Mouse (Mus musculus) MEL (cell line): Measurements from ENCODE around the gene Arl3. TPM values are rescaled to one million over a fixed set of nuclear protein-coding genes. Genes with fewer than 3 reads are reported as not detected.

Experiments
- DNase-seq: peaks from one replicate; pipeline ENCODE4 v3.0.0; 2011; ENCODE audit warnings: low read depth, low spot score
- H3K27ac ChIP-seq: 2 replicates; pipeline ENCODE4 v1.5.1; 2012; ENCODE audit warnings: low read depth, mild to moderate bottlenecking, control low read depth, low read length, moderate library complexity; ENCODE audit not compliant: control insufficient read depth
- H3K27me3 ChIP-seq, 2 experiments: fragments of 150-350 bp in 1 of 2; sonication (generic) in 1 of 2; 2 replicates each; pipeline ENCODE4 v1.6.1; 2012; ENCODE audit warnings: low read length in 2 of 2, mild to moderate bottlenecking in 2 of 2, improper control_type of control experiment in 1 of 2, moderate library complexity in 1 of 2; ENCODE audit not compliant: insufficient read depth in 2 of 2, control insufficient read depth in 1 of 2
- H3K36me3 ChIP-seq, 2 experiments: 2 replicates each; pipeline ENCODE4 v1.6.1; 2012 to 2014; ENCODE audit warnings: low read length in 2 of 2, improper control_type of control experiment in 1 of 2, inconsistent platforms in 1 of 2, mild to moderate bottlenecking in 1 of 2; ENCODE audit not compliant: insufficient read depth in 2 of 2, control insufficient read depth in 1 of 2
- H3K4me1 ChIP-seq, 2 experiments: fragments of 150-350 bp in 1 of 2; sonication (generic) in 1 of 2; 2 replicates each; pipeline ENCODE4 v1.6.1; 2012; ENCODE audit warnings: low read length in 2 of 2, improper control_type of control experiment in 1 of 2, mild to moderate bottlenecking in 1 of 2; ENCODE audit not compliant: insufficient read depth in 2 of 2, control insufficient read depth in 1 of 2
- H3K4me3 ChIP-seq, 2 experiments: fragments of 150-350 bp in 1 of 2; sonication (generic) in 1 of 2; 2 replicates each; pipeline ENCODE4 v1.5.1; 2012; ENCODE audit warnings: low read depth in 2 of 2, low read length in 2 of 2, mild to moderate bottlenecking in 2 of 2, moderate library complexity in 2 of 2, control low read depth in 1 of 2, improper control_type of control experiment in 1 of 2; ENCODE audit not compliant: control insufficient read depth in 1 of 2, insufficient read depth in 1 of 2
- H3K79me2 ChIP-seq: 2 replicates; pipeline ENCODE4 v1.6.1; 2012; ENCODE audit warnings: mild to moderate bottlenecking, low read length, moderate library complexity; ENCODE audit not compliant: control insufficient read depth, poor library complexity, insufficient read depth
- H3K9ac ChIP-seq: 2 replicates; pipeline ENCODE4 v1.6.1; 2012; ENCODE audit warnings: low read depth, mild to moderate bottlenecking, control low read depth, low read length, moderate library complexity; ENCODE audit not compliant: control insufficient read depth, poor library complexity, severe bottlenecking
- H3K9me3 ChIP-seq: fragments of 150-350 bp; sonication (generic); replicated peaks from 2 replicates; pipeline ENCODE4 v1.6.1; 2012; ENCODE audit warnings: mild to moderate bottlenecking, low read length, improper control_type of control experiment, moderate library complexity; ENCODE audit not compliant: insufficient read depth
- CHD1 ChIP-seq: IDR thresholded peaks from 2 replicates; pipeline ENCODE4 v1.6.1; 2012; ENCODE audit warnings: low read depth, mild to moderate bottlenecking, inconsistent platforms, low read length, improper control_type of control experiment
- CHD2 ChIP-seq: IDR thresholded peaks from 2 replicates; pipeline ENCODE4 v1.6.1; 2011; ENCODE audit warnings: low read length, improper control_type of control experiment
- E2F4 ChIP-seq: IDR thresholded peaks from 2 replicates; pipeline ENCODE4 v1.6.1; 2011; ENCODE audit warnings: low read depth, low read length, improper control_type of control experiment, borderline replicate concordance
- ELF1 ChIP-seq: IDR thresholded peaks from 2 replicates; pipeline ENCODE4 v1.6.1; 2014; ENCODE audit warnings: low read depth, mild to moderate bottlenecking, inconsistent platforms, low read length, improper control_type of control experiment, moderate library complexity
- GABPA ChIP-seq: IDR thresholded peaks from 2 replicates; pipeline ENCODE4 v1.6.1; 2012; ENCODE audit warnings: low read depth, mild to moderate bottlenecking, inconsistent platforms, low read length, improper control_type of control experiment, moderate library complexity
- GATA1 ChIP-seq: IDR thresholded peaks from 2 replicates; pipeline ENCODE4 v1.6.1; 2011; ENCODE audit warnings: low read depth, low read length, improper control_type of control experiment
- HCFC1 ChIP-seq: IDR thresholded peaks from 2 replicates; pipeline ENCODE4 v1.6.1; 2012; ENCODE audit warnings: low read depth, mild to moderate bottlenecking, inconsistent platforms, low read length, improper control_type of control experiment, moderate library complexity
- KAT2A ChIP-seq: conservative IDR thresholded peaks from 2 replicates; pipeline ENCODE4 v1.6.1; 2012; ENCODE audit warnings: low read depth, low read length, improper control_type of control experiment, inconsistent platforms
- MAFK ChIP-seq: IDR thresholded peaks from 2 replicates; pipeline ENCODE4 v1.6.1; 2011; ENCODE audit warnings: low read depth, mild to moderate bottlenecking, low read length, improper control_type of control experiment, borderline replicate concordance
- MAX ChIP-seq: IDR thresholded peaks from 2 replicates; pipeline ENCODE4 v1.6.1; 2011; ENCODE audit warnings: low read length, improper control_type of control experiment
- MEF2A ChIP-seq: IDR thresholded peaks from 2 replicates; pipeline ENCODE4 v1.6.1; 2014; ENCODE audit warnings: low read depth, mild to moderate bottlenecking, inconsistent platforms, low read length, improper control_type of control experiment; ENCODE audit not compliant: poor library complexity, insufficient replicate concordance, severe bottlenecking; ENCODE audit errors: extremely low read depth
- MYB ChIP-seq: IDR thresholded peaks from 2 replicates; pipeline ENCODE4 v1.6.1; 2011; ENCODE audit warnings: mild to moderate bottlenecking, low read depth, low read length, improper control_type of control experiment
- NELFE ChIP-seq: IDR thresholded peaks from 2 replicates; pipeline ENCODE4 v1.6.1; 2011; ENCODE audit warnings: low read depth, low read length, improper control_type of control experiment
- NRF1 ChIP-seq: IDR thresholded peaks from 2 replicates; pipeline ENCODE4 v1.6.1; 2014; ENCODE audit warnings: low read depth, mild to moderate bottlenecking, inconsistent platforms, low read length, improper control_type of control experiment, moderate library complexity; ENCODE audit not compliant: poor library complexity, insufficient read depth, severe bottlenecking
- POLR2A ChIP-seq, 2 experiments: IDR thresholded peaks; 2 replicates each; pipeline ENCODE4 v1.6.1; 2011 to 2012; ENCODE audit warnings: low read length in 2 of 2, mild to moderate bottlenecking in 2 of 2, control low read depth in 1 of 2, improper control_type of control experiment in 1 of 2, low read depth in 1 of 2, moderate library complexity in 1 of 2; ENCODE audit not compliant: control insufficient read depth in 1 of 2, insufficient read depth in 1 of 2, poor library complexity in 1 of 2
- RAD21 ChIP-seq: IDR thresholded peaks from 2 replicates; pipeline ENCODE4 v1.6.1; 2011; ENCODE audit warnings: mild to moderate bottlenecking, low read depth, low read length, improper control_type of control experiment
- SMC3 ChIP-seq: IDR thresholded peaks from 2 replicates; pipeline ENCODE4 v1.6.1; 2011; ENCODE audit warnings: low read depth, low read length, improper control_type of control experiment
- TBP ChIP-seq: IDR thresholded peaks from 2 replicates; pipeline ENCODE4 v1.8.0; 2011; ENCODE audit warnings: low read depth, low read length, improper control_type of control experiment
- TCF12 ChIP-seq: IDR thresholded peaks from 2 replicates; pipeline ENCODE4 v1.6.1; 2014; ENCODE audit warnings: low read depth, mild to moderate bottlenecking, inconsistent platforms, low read length, improper control_type of control experiment, moderate library complexity
- UBTF ChIP-seq: IDR thresholded peaks from 2 replicates; pipeline ENCODE4 v1.6.1; 2012; ENCODE audit warnings: low read depth, mild to moderate bottlenecking, inconsistent platforms, low read length, improper control_type of control experiment, moderate library complexity, borderline replicate concordance; ENCODE audit not compliant: insufficient read depth
- USF1 ChIP-seq: IDR thresholded peaks from 2 replicates; pipeline ENCODE4 v1.6.1; 2014; ENCODE audit warnings: low read depth, mild to moderate bottlenecking, inconsistent platforms, low read length, improper control_type of control experiment, moderate library complexity
- USF2 ChIP-seq, 2 experiments: IDR thresholded peaks; 2 replicates each; pipeline ENCODE4 v1.6.1; 2011 to 2012; ENCODE audit warnings: improper control_type of control experiment in 2 of 2, low read length in 2 of 2, borderline replicate concordance in 1 of 2, inconsistent platforms in 1 of 2, low read depth in 1 of 2, mild to moderate bottlenecking in 1 of 2; ENCODE audit not compliant: insufficient read depth in 1 of 2
- ZC3H11A ChIP-seq: IDR thresholded peaks from 2 replicates; pipeline ENCODE4 v1.6.1; 2012; ENCODE audit warnings: low read depth, mild to moderate bottlenecking, inconsistent platforms, low read length, improper control_type of control experiment
- ZKSCAN1 ChIP-seq: IDR thresholded peaks from 2 replicates; pipeline ENCODE4 v1.6.1; 2012; ENCODE audit warnings: low read depth, mild to moderate bottlenecking, inconsistent platforms, low read length, improper control_type of control experiment, moderate library complexity
- ZMIZ1 ChIP-seq: IDR thresholded peaks from 2 replicates; pipeline ENCODE4 v1.6.1; 2012; ENCODE audit warnings: low read depth, mild to moderate bottlenecking, inconsistent platforms, low read length, improper control_type of control experiment, moderate library complexity
- ZNF384 ChIP-seq: IDR thresholded peaks from 2 replicates; pipeline ENCODE4 v1.6.1; 2012; ENCODE audit warnings: low read depth, mild to moderate bottlenecking, inconsistent platforms, low read length, improper control_type of control experiment
- polyA plus RNA-seq, 2 experiments: library from polyadenylated mRNA; stranded (reverse) in 1 of 2; unstranded in 1 of 2; fragments of >175 nt in 1 of 2; fragments of >200 nt in 1 of 2; gene quantifications; 2 replicates each; pipeline versions ENCODE4 v1.2.1 to v1.2.4; 2012; ENCODE audit warnings: low replicate concordance in 2 of 2, low read depth in 1 of 2; ENCODE audit not compliant: insufficient read length in 2 of 2, insufficient read depth in 1 of 2, missing spikeins in 1 of 2
- total RNA-seq: library from RNA; depleted of rRNA; stranded (reverse); fragments of 300-350 nt; gene quantifications from 2 replicates; pipeline ENCODE4 v1.2.3, GENCODE M21; 2012

Gene Arl3
- total and polyA plus RNA-seq, 3 experiments = 62.4 to 123 TPM; not detected in 1

DNA sequence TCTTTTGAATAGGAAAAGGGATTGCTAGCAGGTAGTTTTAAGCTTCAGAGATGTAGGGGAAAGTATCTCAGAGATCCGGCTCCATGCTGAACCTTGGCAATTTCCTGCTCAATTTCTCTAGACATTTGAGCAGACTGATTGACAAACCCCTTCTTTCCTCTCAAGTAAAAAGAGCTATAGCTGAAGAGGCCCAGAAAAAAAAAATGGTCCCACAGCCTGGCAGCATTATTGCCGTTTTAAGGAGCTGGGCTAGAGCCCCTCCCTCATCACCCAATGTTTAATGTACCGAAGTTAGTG is 73.5 kb downstream of the Arl3 start:
- Histone ChIP-seq H3K27ac (peak overlapping the region; percentile 77), H3K36me3 (peaks cover 0 to under 1% of the 10 kb centered on the region in 2 experiments; a peak in 1 of 4 replicates), H3K79me2 (peaks cover 37% of the 10 kb centered on the region), H3K4me3 (peak overlapping the region; percentile 55 to 62), H3K9me3 (no peaks in the 10 kb centered on the region), H3K4me1 (peaks cover 0 to 5% of the 10 kb centered on the region in 2 experiments; a peak in 2 of 4 replicates), H3K27me3 (no peaks in the 10 kb centered on the region), H3K9ac (peak overlapping the region; percentile 77)
- DNase-seq = no peak
- TF ChIP-seq UBTF = peak; percentile 24; the same call in 1 of the 2 replicates
- TF ChIP-seq ZNF384 = peak; percentile 90
- no peak for TF ChIP-seq RAD21
- peak in 1 of 2 experiments; percentile 71; a peak in 1 of 4 replicates for TF ChIP-seq POLR2A (IDR thresholded peaks at IDR 0.05; ENCODE audit: control insufficient read depth in 1 of 2, insufficient read depth in 1 of 2, low read depth in 1 of 2, low read length in 2 of 2, poor library complexity in 1 of 2)
- TF ChIP-seq SMC3 = no peak
- TF ChIP-seq TBP = peak; percentile 77; the same call in 1 of the 2 replicates
- TF ChIP-seq TCF12 = 0 out of 2 replicates have a peak, but pooled peaks have one; percentile 17
- TF ChIP-seq ELF1 = no peak
- no peak for TF ChIP-seq KAT2A
- TF ChIP-seq NELFE = peak; percentile 17; the same call in 1 of the 2 replicates
- TF ChIP-seq MEF2A = no peak
- no peak for TF ChIP-seq GATA1
- TF ChIP-seq MAX = no peak
- 0 out of 2 replicates have a peak, but pooled peaks have one; percentile 44 for TF ChIP-seq ZMIZ1
- TF ChIP-seq ZC3H11A = peak; percentile 58
- no peak for TF ChIP-seq MAFK
- TF ChIP-seq GABPA = no peak
- TF ChIP-seq CHD1 = no peak
- no peak for TF ChIP-seq CHD2
- no peak for TF ChIP-seq E2F4
- peak in 1 of 2 experiments; percentile 51; a peak in 2 of 4 replicates for TF ChIP-seq USF2 (IDR thresholded peaks at IDR 0.05; ENCODE audit: borderline replicate concordance in 1 of 2, insufficient read depth in 1 of 2, low read depth in 1 of 2, low read length in 2 of 2)

DNA sequence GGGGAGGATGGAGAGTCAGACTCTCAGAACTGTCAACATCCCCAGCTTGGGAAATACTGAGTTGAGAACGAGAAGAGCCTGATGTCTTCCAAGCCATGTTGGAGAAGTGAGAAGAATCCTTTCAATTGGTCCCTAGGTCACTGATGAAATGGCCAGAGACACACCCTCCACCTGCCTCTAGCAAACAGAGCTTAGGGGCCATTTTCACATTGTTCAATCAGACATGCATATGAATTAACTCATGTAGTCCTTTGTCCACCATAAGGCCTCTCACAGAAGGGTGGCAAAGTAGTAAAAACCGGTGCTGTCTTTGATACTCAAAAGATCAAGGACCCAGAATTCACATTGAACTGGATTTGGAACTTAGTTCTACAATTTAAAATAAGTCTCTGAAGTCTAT is 75.8 kb downstream of the Arl3 start:
- Histone ChIP-seq H3K9ac (no peak overlapping the region), H3K36me3 (no peaks in the 10 kb centered on the region; a peak in 1 of 4 replicates)
- DNase-seq = no peak
- no peak for TF ChIP-seq ZMIZ1
- TF ChIP-seq TBP = no peak
- no peak for TF ChIP-seq ZKSCAN1
- TF ChIP-seq NRF1 = no peak
- no peak for TF ChIP-seq CHD2
- no peak for TF ChIP-seq TCF12
- no peak for TF ChIP-seq KAT2A
- TF ChIP-seq MEF2A = no peak
- TF ChIP-seq ZNF384 = no peak
- no peak for TF ChIP-seq UBTF
- TF ChIP-seq MAX = no peak
- TF ChIP-seq GABPA = no peak
- no peak for TF ChIP-seq USF2 (IDR thresholded peaks at IDR 0.05; ENCODE audit: borderline replicate concordance in 1 of 2, insufficient read depth in 1 of 2, low read depth in 1 of 2, low read length in 2 of 2)
- TF ChIP-seq USF1 = no peak
- TF ChIP-seq ELF1 = no peak
- TF ChIP-seq HCFC1 = no peak
- TF ChIP-seq MYB = no peak
- TF ChIP-seq ZC3H11A = no peak
- TF ChIP-seq, all 39 proteins: peak for 0
- Histone ChIP-seq H3K27me3 (no peaks in the 10 kb centered on the region), H3K4me1 (peaks cover 0 to 3% of the 10 kb centered on the region in 2 experiments; a peak in 1 of 4 replicates), H3K27ac (no peak overlapping the region), H3K9me3 (no peaks in the 10 kb centered on the region), H3K4me3 (no peak overlapping the region), H3K79me2 (peaks cover 15% of the 10 kb centered on the region)
